Mouse (Mus musculus) testis, adult 2 months (tissue): ENCODE results near the gene Alox5ap.

Experiments used
- CTCF ChIP-seq: fragments of 200-500 bp; IDR thresholded peaks from 2 replicates; pipeline ENCODE4 v1.5.1; 2012; ENCODE audit warnings: low read depth, mild to moderate bottlenecking, inconsistent platforms, low read length, moderate library complexity; ENCODE audit not compliant: control insufficient read depth, insufficient read depth, insufficient replicate concordance
- POLR2A ChIP-seq: fragments of 200-500 bp; IDR thresholded peaks from 2 replicates; pipeline ENCODE4 v1.6.1; 2012; ENCODE audit warnings: low read depth, mild to moderate bottlenecking, inconsistent platforms, low read length, moderate library complexity; ENCODE audit not compliant: control insufficient read depth

GRCm38 (mm10) chr5:149228700-149229618 is 35.6 kb upstream of the Alox5ap start:
- no peak for TF ChIP-seq CTCF
- TF ChIP-seq POLR2A: no peak; the same call in 1 of the 2 replicates
